Mouse (Mus musculus) limb, embryonic 13.5 days (tissue): ENCODE results near the gene Pdk2. TPM values are rescaled to one million over a fixed set of nuclear protein-coding genes. Genes with fewer than 3 reads are reported as not detected.

ENCODE experiments used
- ATAC-seq: fragments of 200-750 bp; cut with Nextera tagmentation; 2 replicates; pipeline ENCODE4 v1.8.0; 2017; ENCODE audit warnings: low read depth, moderate number of reproducible peaks, moderate TSS enrichment; ENCODE audit not compliant: low FRiP score
- H3K27ac ChIP-seq: fragments of 300-500 bp; sonication (generic); 2 replicates; pipeline ENCODE4 v1.5.1; 2015; ENCODE audit warnings: inconsistent platforms, mild to moderate bottlenecking, moderate library complexity
- H3K27me3 ChIP-seq: fragments of 300-500 bp; sonication (generic); 2 replicates; pipeline ENCODE4 v1.6.1; 2015; ENCODE audit warnings: mild to moderate bottlenecking, inconsistent platforms
- H3K36me3 ChIP-seq: fragments of 300-500 bp; sonication (generic); 2 replicates; pipeline ENCODE4 v1.6.1; 2015; ENCODE audit warnings: inconsistent platforms, mild to moderate bottlenecking, moderate library complexity
- H3K4me1 ChIP-seq: fragments of 300-500 bp; sonication (generic); 2 replicates; pipeline ENCODE4 v1.6.1; 2015; ENCODE audit warnings: inconsistent platforms
- H3K4me2 ChIP-seq: fragments of 300-500 bp; sonication (generic); replicated peaks from 2 replicates; pipeline ENCODE4 v1.6.1; 2015; ENCODE audit warnings: inconsistent platforms, mild to moderate bottlenecking, moderate library complexity
- H3K4me3 ChIP-seq: fragments of 300-500 bp; sonication (generic); 2 replicates; pipeline ENCODE4 v1.5.1; 2015; ENCODE audit warnings: moderate library complexity, mild to moderate bottlenecking, inconsistent platforms
- H3K9ac ChIP-seq: fragments of 300-500 bp; sonication (generic); 2 replicates; pipeline ENCODE4 v1.6.1; 2015; ENCODE audit warnings: mild to moderate bottlenecking, inconsistent platforms
- H3K9me3 ChIP-seq: fragments of 300-500 bp; sonication (generic); 2 replicates; pipeline ENCODE4 v1.6.1; 2016; ENCODE audit warnings: inconsistent platforms
- WGBS: fragments of 180-500 bp; shearing (Covaris S2); methylation state at CpG from one replicate; pipeline ENCODE4 v1.1.7; 2015; 5-methylcytosine and 5-hydroxymethylcytosine counted together
- polyA plus RNA-seq: library from polyadenylated mRNA; unstranded; fragments of >200 nt; fragmentation: Nextera tagmentation; extraction: Ambion mirVana; gene quantifications from 2 replicates; pipeline ENCODE4 v1.2.1, GENCODE M21; 2015

Pdk2 gene
- polyA plus RNA-seq, 1 experiment from 2014 or later, result 34.9 TPM

GRCm38 (mm10) chr11:95077956-95078355 lies 36.8 kb upstream of the Pdk2 start:
- Histone ChIP-seq H3K27ac (no peak overlapping the region), H3K27me3 (peaks cover 71% of the 10 kb centered on the region), H3K4me3 (no peak overlapping the region), H3K4me1 (peaks cover 21% of the 10 kb centered on the region), H3K4me2 (no peak overlapping the region), H3K9me3 (no peaks in the 10 kb centered on the region), H3K9ac (no peak overlapping the region), H3K36me3 (no peaks in the 10 kb centered on the region)
- WGBS, result 56% methylated on average over 7 of the region's 7 CpGs
- ATAC-seq, result no peak

- whole genome bisulfite sequencing, result under 1% methylated on average over 42 of the region's 51 CpGs
Observed at GRCm38 (mm10) chr11:95076536-95077111, 35.5 kb upstream of the Pdk2 start, which contains the start of gene Itga3. Itga3 (minus strand) TSS chr11:95076801.

GRCm38 (mm10) chr11:95076041-95076535 lies 34.9 kb upstream of the Pdk2 start:
- ATAC-seq, result no peak
- Histone ChIP-seq H3K27me3 (peaks cover 81% of the 10 kb centered on the region), H3K9me3 (no peaks in the 10 kb centered on the region), H3K4me3 (peak overlapping the region; percentile 53), H3K9ac (peak overlapping the region; percentile 68), H3K4me1 (peaks cover 37% of the 10 kb centered on the region), H3K36me3 (no peaks in the 10 kb centered on the region), H3K27ac (no peak overlapping the region), H3K4me2 (peak overlapping the region; percentile 80)
- WGBS, result under 1% methylated on average over 42 of the region's 42 CpGs

More at GRCm38 (mm10) chr11:95076536-95077111, 35.5 kb upstream of the Pdk2 start, which contains the start of gene Itga3:
- Histone ChIP-seq H3K4me1 (peaks cover 32% of the 10 kb centered on the region), H3K4me2 (peak within 1 kb of the TSS; percentile 80), H3K9me3 (no peaks in the 10 kb centered on the region), H3K36me3 (no peaks in the 10 kb centered on the region), H3K4me3 (peak within 1 kb of the TSS; percentile 53), H3K27me3 (peaks cover 81% of the 10 kb centered on the region), H3K27ac (no peak within 1 kb of the TSS), H3K9ac (peak within 1 kb of the TSS; percentile 68)
- peak; percentile 42; the same call in 1 of the 2 replicates for ATAC-seq

- peaks cover 41% of the 10 kb centered on the region for H3K4me1 ChIP-seq
- peak overlapping the region; percentile 68 for H3K9ac ChIP-seq
- ATAC-seq, result no peak
- no peaks in the 10 kb centered on the region for H3K9me3 ChIP-seq
- no peak overlapping the region for H3K27ac ChIP-seq
- H3K36me3 ChIP-seq, result no peaks in the 10 kb centered on the region
- peak overlapping the region; percentile 53 for H3K4me3 ChIP-seq
- peak overlapping the region; percentile 80 for H3K4me2 ChIP-seq
- 9% methylated on average over 19 of the region's 19 CpGs for WGBS
- peaks cover 81% of the 10 kb centered on the region for H3K27me3 ChIP-seq
Observed at GRCm38 (mm10) chr11:95075197-95076040, 34.3 kb upstream of the Pdk2 start.

GRCm38 (mm10) chr11:95074694-95075093 lies 33.5 kb upstream of the Pdk2 start:
- peak overlapping the region; percentile 80 for H3K4me2 ChIP-seq
- no peaks in the 10 kb centered on the region for H3K36me3 ChIP-seq
- H3K9ac ChIP-seq, result no peak overlapping the region
- H3K9me3 ChIP-seq, result no peaks in the 10 kb centered on the region
- WGBS, result 66% methylated on average over 4 of the region's 4 CpGs
- ATAC-seq, result no peak
- H3K4me3 ChIP-seq, result peak overlapping the region; percentile 53; the same call in 1 of the 2 replicates
- peaks cover 41% of the 10 kb centered on the region for H3K4me1 ChIP-seq
- H3K27me3 ChIP-seq, result peaks cover 75% of the 10 kb centered on the region
- H3K27ac ChIP-seq, result no peak overlapping the region

GRCm38 (mm10) chr11:95073835-95074234 lies 32.7 kb upstream of the Pdk2 start:
- H3K9ac ChIP-seq, result no peak overlapping the region
- H3K9me3 ChIP-seq, result no peaks in the 10 kb centered on the region
- H3K36me3 ChIP-seq, result no peaks in the 10 kb centered on the region
- no peak overlapping the region for H3K4me3 ChIP-seq
- H3K27ac ChIP-seq, result no peak overlapping the region
- WGBS, result 65% methylated on average over 4 of the region's 4 CpGs
- peaks cover 41% of the 10 kb centered on the region for H3K4me1 ChIP-seq
- peaks cover 66% of the 10 kb centered on the region for H3K27me3 ChIP-seq
- H3K4me2 ChIP-seq, result peak overlapping the region; percentile 80; the same call in 1 of the 2 replicates
- no peak for ATAC-seq

GRCm38 (mm10) chr11:95072804-95073203 lies 31.6 kb upstream of the Pdk2 start:
- 69% methylated on average over 5 of the region's 5 CpGs for WGBS
- peaks cover 56% of the 10 kb centered on the region for H3K27me3 ChIP-seq
- H3K36me3 ChIP-seq, result no peaks in the 10 kb centered on the region

GRCm38 (mm10) chr11:95072136-95072535 lies 31.0 kb upstream of the Pdk2 start:
- H3K4me2 ChIP-seq, result no peak overlapping the region
- peaks cover 49% of the 10 kb centered on the region for H3K27me3 ChIP-seq
- no peak for ATAC-seq
- 62% methylated on average over 8 of the region's 8 CpGs for WGBS
- no peaks in the 10 kb centered on the region for H3K36me3 ChIP-seq
- no peak overlapping the region for H3K4me3 ChIP-seq
- H3K9me3 ChIP-seq, result no peaks in the 10 kb centered on the region
- H3K27ac ChIP-seq, result no peak overlapping the region
- H3K9ac ChIP-seq, result no peak overlapping the region
- H3K4me1 ChIP-seq, result peaks cover 41% of the 10 kb centered on the region

More at GRCm38 (mm10) chr11:95072804-95073203, 31.6 kb upstream of the Pdk2 start:
- ATAC-seq, result no peak
- Histone ChIP-seq H3K4me1 (peaks cover 41% of the 10 kb centered on the region), H3K27ac (no peak overlapping the region), H3K9me3 (no peaks in the 10 kb centered on the region), H3K9ac (no peak overlapping the region), H3K4me2 (no peak overlapping the region), H3K4me3 (no peak overlapping the region)

GRCm38 (mm10) chr11:95071266-95071665 lies 30.1 kb upstream of the Pdk2 start:
- Histone ChIP-seq H3K4me2 (no peak overlapping the region), H3K4me3 (no peak overlapping the region), H3K4me1 (peaks cover 38% of the 10 kb centered on the region), H3K9me3 (no peaks in the 10 kb centered on the region), H3K27ac (no peak overlapping the region), H3K36me3 (no peaks in the 10 kb centered on the region), H3K27me3 (peaks cover 40% of the 10 kb centered on the region), H3K9ac (no peak overlapping the region)
- WGBS, result 60% methylated on average over 7 of the region's 7 CpGs
- no peak for ATAC-seq

- Histone ChIP-seq H3K9me3 (no peaks in the 10 kb centered on the region), H3K4me2 (no peak overlapping the region), H3K4me3 (no peak overlapping the region), H3K27me3 (peaks cover 32% of the 10 kb centered on the region), H3K9ac (0 out of 2 replicates have a peak overlapping the region, but pooled peaks have one; percentile 21), H3K27ac (0 out of 2 replicates have a peak overlapping the region, but pooled peaks have one; percentile 15), H3K4me1 (peaks cover 30% of the 10 kb centered on the region), H3K36me3 (no peaks in the 10 kb centered on the region)
- ATAC-seq, result no peak
- 65% methylated on average over 8 of the region's 8 CpGs for WGBS
Observed at GRCm38 (mm10) chr11:95070140-95071107, 29.3 kb upstream of the Pdk2 start.

- no peaks in the 10 kb centered on the region for H3K36me3 ChIP-seq
- no peak overlapping the region for H3K4me3 ChIP-seq
- peaks cover 22% of the 10 kb centered on the region for H3K27me3 ChIP-seq
- no peak overlapping the region for H3K4me2 ChIP-seq
- no peak overlapping the region for H3K9ac ChIP-seq
- H3K9me3 ChIP-seq, result no peaks in the 10 kb centered on the region
- WGBS, result 81% methylated on average over 10 of the region's 10 CpGs
- 0 out of 2 replicates have a peak, but pooled peaks cover 22% of the 10 kb centered on the region for H3K4me1 ChIP-seq
- ATAC-seq, result no peak
- no peak overlapping the region for H3K27ac ChIP-seq
Observed at GRCm38 (mm10) chr11:95069226-95069957, 28.2 kb upstream of the Pdk2 start.
